Mouse (Mus musculus): ENCODE measurements around the gene Lsamp. TPM values are rescaled to one million over a fixed set of nuclear protein-coding genes. Genes with fewer than 3 reads are reported as not detected.
"Not testable (repeated sequence)": the region's sequence is repeated elsewhere in the genome, so short reads cannot be mapped to it uniquely, and the experiment has no call there.

Gene Lsamp
- polyA plus RNA-seq, 1 experiment from 2014 or later = 0.20 TPM

DNA sequence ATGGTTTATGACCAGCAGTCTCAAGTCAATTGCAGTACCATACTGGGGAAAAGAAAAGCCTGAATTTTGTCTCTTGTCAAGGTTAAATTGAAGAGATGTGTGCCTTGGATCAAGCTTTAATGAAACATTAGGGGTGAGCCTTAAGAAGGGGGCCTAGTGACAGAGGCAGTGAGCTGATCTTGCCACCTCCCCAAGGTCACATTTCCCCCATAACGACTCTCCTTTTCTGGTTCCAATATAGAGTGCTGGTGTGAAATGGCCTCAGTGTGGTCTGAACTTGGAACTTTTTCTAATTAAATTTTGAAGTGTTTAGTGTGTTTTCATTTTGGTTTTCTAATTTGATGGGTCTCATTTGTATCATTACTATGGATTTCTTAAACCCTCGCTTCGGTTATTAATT is 623.3 kb downstream of the Lsamp start:
- Histone ChIP-seq H3K4me3 (ENCODE audit: low read depth, low read length) (no peak overlapping the region), H3K4me2 (replicated peaks; ENCODE audit: low read depth, low read length) (no peak overlapping the region), H3K9me3 (ENCODE audit: low read length) (no peaks in the 10 kb centered on the region), H3K27ac (ENCODE audit: low read length) (no peak overlapping the region), H3K9ac (replicated peaks; ENCODE audit: low read depth) (no peak overlapping the region), H3K4me1 (ENCODE audit: insufficient read depth, low read depth, low read length) (no peaks in the 10 kb centered on the region), H3K27me3 (replicated peaks; ENCODE audit: insufficient read depth, low read length) (no peaks in the 10 kb centered on the region), H3K36me3 (ENCODE audit: insufficient read depth, low read length) (no peaks in the 10 kb centered on the region)
- DNase-seq (ENCODE audit: low spot score) (no peak), ATAC-seq (no peak)
- 85% methylated on average over 3 of the region's 3 CpGs for WGBS
- TF ChIP-seq EP300 (IDR thresholded peaks at IDR 0.05) = no peak
- TF ChIP-seq CTCF (IDR thresholded peaks at IDR 0.05) = no peak

DNA sequence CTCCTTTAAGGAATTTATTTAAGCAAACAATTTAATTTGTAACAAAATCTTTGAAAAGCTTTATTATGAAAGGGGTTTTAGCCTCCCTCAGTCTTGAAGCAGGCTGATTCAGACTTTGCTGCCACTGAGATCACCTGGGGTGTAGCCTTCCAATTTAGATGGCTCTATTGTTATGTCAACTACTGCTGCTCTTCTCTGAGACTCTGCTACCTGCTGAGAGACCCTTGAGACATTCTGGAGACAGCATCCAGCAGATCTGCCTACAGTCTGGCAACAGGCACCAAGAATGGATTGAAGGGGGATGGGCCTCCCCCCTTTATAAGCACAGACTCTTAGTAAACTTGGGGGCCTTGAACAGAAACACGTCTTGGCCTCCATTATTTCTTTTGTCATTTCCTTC is 632.5 kb downstream of the Lsamp start:
- not testable (repeated sequence) for H3K4me2 ChIP-seq (replicated peaks; ENCODE audit: low read depth, low read length); H3K27me3 ChIP-seq (replicated peaks; ENCODE audit: insufficient read depth, low read length); H3K4me1 ChIP-seq (ENCODE audit: insufficient read depth, low read depth, low read length); H3K27ac ChIP-seq (ENCODE audit: low read length); H3K9me3 ChIP-seq (ENCODE audit: low read length); DNase-seq (ENCODE audit: low spot score); H3K36me3 ChIP-seq (ENCODE audit: insufficient read depth, low read length); ATAC-seq; H3K9ac ChIP-seq (replicated peaks; ENCODE audit: low read depth); H3K4me3 ChIP-seq (ENCODE audit: low read depth, low read length)
- 15% methylated on average over 1 of the region's 1 CpGs for WGBS

DNA sequence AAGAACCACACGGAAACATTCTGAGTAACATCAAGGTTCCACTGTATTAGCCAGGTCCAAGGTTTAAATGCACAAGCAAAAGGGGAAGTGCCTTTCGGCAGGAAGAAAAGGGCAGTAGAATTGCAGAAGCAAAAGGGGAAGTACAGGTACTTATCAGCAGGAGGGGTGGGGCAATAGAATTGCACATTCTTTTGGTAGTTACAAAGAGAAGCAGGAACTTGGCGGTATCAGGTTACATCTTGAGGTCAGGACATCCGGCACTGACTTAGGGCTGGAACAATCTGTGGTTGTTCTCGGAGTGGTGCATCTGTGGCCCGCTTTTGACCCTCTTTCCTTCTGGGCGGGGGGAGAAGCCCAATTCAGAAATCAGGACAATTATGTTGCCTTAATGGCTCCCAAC is 636.9 kb downstream of the Lsamp start:
- H3K27me3 ChIP-seq (replicated peaks; ENCODE audit: insufficient read depth, low read length); H3K9me3 ChIP-seq (ENCODE audit: low read length); H3K36me3 ChIP-seq (ENCODE audit: insufficient read depth, low read length); H3K4me3 ChIP-seq (ENCODE audit: low read depth, low read length); H3K4me1 ChIP-seq (ENCODE audit: insufficient read depth, low read depth, low read length); H3K27ac ChIP-seq (ENCODE audit: low read length); DNase-seq (ENCODE audit: low spot score); H3K9ac ChIP-seq (replicated peaks; ENCODE audit: low read depth); ATAC-seq; H3K4me2 ChIP-seq (replicated peaks; ENCODE audit: low read depth, low read length): not testable (repeated sequence)
- 42% methylated on average over 7 of the region's 7 CpGs for WGBS

DNA sequence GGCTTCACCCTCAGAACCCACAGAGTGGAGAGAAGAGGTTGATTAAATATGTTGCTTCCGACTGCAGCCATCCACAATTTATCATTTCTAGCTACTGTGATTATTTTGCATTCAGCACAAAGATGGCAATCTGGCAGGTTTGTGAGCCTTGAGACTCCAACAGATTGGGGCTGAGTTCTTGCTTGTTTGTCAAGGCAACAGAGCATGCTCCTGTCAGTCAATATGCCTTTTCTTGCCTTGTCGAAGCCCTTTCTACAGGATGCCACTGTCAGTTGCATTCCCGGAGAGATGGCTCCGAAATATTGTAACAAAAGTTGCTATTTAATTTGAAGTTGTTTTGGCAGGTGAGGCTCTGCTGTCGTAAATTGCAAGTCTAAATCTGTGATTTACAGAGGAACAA is 643.0 kb downstream of the Lsamp start:
- TF ChIP-seq EP300 (IDR thresholded peaks at IDR 0.05) = no peak
- no peak for TF ChIP-seq CTCF (IDR thresholded peaks at IDR 0.05)
- no peak overlapping the region for H3K4me2 ChIP-seq (replicated peaks; ENCODE audit: low read depth, low read length)

DNA sequence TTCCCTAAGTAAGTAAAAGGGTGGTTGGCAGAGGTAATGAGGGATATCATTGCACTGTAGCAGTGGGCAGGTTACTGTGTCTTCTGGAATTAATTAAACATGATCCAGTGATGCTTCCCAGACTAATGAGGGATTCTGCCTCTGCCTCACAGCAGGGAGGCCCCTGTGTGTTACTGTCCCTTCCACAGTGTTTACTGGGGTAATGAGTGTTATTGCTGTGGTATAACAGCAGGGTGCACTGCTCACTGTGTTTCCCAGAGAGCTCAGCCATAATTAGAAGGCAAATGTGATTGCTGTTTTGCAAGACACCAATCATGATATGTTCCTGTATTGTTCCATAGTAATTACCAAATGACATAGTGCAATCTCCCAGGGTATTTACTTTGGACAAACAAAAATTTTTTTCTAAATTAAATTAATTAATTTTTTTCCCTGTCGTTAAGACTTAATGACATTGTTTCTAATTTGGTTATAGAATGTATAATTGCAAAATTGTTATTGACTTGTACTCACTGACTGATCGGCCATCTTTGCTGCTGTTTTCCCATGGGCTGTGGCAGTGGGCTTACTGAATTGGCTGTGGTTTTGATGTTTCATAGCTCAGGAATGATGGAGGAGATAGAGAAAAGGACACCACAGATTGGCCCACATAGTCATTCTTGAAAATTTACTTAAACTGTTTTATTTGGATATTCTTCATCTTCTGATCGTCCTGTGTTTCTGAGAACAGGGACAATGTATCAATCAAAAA is 655.6 kb downstream of the Lsamp start:
- H3K4me2 ChIP-seq (replicated peaks; ENCODE audit: low read depth, low read length) = no peak overlapping the region
- no peaks in the 10 kb centered on the region for H3K27me3 ChIP-seq (replicated peaks; ENCODE audit: insufficient read depth, low read length)
- no peaks in the 10 kb centered on the region for H3K9me3 ChIP-seq (ENCODE audit: low read length)
- H3K36me3 ChIP-seq (ENCODE audit: insufficient read depth, low read length) = no peaks in the 10 kb centered on the region
- no peak overlapping the region for H3K9ac ChIP-seq (replicated peaks; ENCODE audit: low read depth)
- DNase-seq (ENCODE audit: low spot score) = no peak
- TF ChIP-seq EP300 (IDR thresholded peaks at IDR 0.05) (no peak), CTCF (IDR thresholded peaks at IDR 0.05) (peak; percentile 21; the same call in 1 of the 2 replicates)
- WGBS = 75% methylated on average over 3 of the region's 3 CpGs
- H3K4me3 ChIP-seq (ENCODE audit: low read depth, low read length) = no peak overlapping the region
- no peak overlapping the region for H3K27ac ChIP-seq (ENCODE audit: low read length)
- H3K4me1 ChIP-seq (ENCODE audit: insufficient read depth, low read depth, low read length) = no peaks in the 10 kb centered on the region
- ATAC-seq = no peak

More for the DNA sequence above, 643.0 kb downstream of the Lsamp start:
- Histone ChIP-seq H3K27me3 (replicated peaks; ENCODE audit: insufficient read depth, low read length) (no peaks in the 10 kb centered on the region), H3K36me3 (ENCODE audit: insufficient read depth, low read length) (no peaks in the 10 kb centered on the region), H3K4me1 (ENCODE audit: insufficient read depth, low read depth, low read length) (no peaks in the 10 kb centered on the region), H3K27ac (ENCODE audit: low read length) (no peak overlapping the region), H3K4me3 (ENCODE audit: low read depth, low read length) (no peak overlapping the region), H3K9me3 (ENCODE audit: low read length) (no peaks in the 10 kb centered on the region), H3K9ac (replicated peaks; ENCODE audit: low read depth) (no peak overlapping the region)
- DNase-seq (ENCODE audit: low spot score) (no peak), ATAC-seq (no peak)
- WGBS = 77% methylated on average over 5 of the region's 5 CpGs

DNA sequence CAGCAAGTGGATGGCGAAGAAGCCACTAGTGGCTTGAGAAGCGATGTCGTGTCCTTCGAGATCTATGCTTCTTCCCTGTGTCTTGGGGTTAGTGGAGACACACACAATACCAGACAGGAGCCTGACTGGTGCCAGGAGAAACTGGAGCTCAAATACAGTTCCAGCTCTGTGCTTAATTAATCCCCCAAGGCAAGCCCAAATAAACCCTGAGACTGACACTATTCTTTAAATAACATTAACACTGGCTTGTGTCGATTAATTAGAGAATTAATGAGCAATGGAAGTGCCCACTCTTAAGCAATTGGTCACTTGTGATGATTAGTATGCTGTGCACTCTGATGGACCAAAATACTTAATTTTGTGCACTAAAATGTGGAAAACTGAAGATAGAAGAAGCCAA is 668.6 kb downstream of the Lsamp start:
- WGBS = 87% methylated on average over 5 of the region's 5 CpGs
- no peak for DNase-seq (ENCODE audit: low spot score)

DNA sequence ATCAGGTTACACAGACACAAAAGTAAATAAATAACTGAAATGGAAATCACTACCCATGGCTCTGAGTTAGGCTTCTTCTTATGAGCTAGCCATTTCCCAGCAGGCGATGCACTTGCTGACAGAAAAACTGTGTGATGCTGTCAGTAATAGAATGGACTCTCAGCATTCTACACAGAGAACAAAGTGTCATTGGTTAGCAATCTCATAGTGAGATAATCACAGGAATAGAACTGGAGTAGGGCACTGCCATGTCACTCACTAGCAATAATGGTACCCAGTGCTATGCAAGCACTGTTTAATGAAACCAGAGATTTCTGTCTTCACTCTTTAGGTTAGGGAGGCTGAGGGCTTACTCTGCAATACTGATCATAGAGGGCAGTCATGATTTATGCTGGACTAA is 669.3 kb downstream of the Lsamp start:
- no peak overlapping the region for H3K4me3 ChIP-seq (ENCODE audit: low read depth, low read length)
- TF ChIP-seq EP300 (IDR thresholded peaks at IDR 0.05) (no peak), CTCF (IDR thresholded peaks at IDR 0.05) (no peak)
- H3K4me2 ChIP-seq (replicated peaks; ENCODE audit: low read depth, low read length) = no peak overlapping the region
- no peaks in the 10 kb centered on the region for H3K9me3 ChIP-seq (ENCODE audit: low read length)
- no peaks in the 10 kb centered on the region for H3K27me3 ChIP-seq (replicated peaks; ENCODE audit: insufficient read depth, low read length)
- no peaks in the 10 kb centered on the region for H3K36me3 ChIP-seq (ENCODE audit: insufficient read depth, low read length)
- DNase-seq (ENCODE audit: low spot score) (no peak), ATAC-seq (no peak)
- no peak overlapping the region for H3K9ac ChIP-seq (replicated peaks; ENCODE audit: low read depth)
- no peak overlapping the region for H3K27ac ChIP-seq (ENCODE audit: low read length)
- 93% methylated on average over 1 of the region's 1 CpGs for WGBS
- H3K4me1 ChIP-seq (ENCODE audit: insufficient read depth, low read depth, low read length) = no peaks in the 10 kb centered on the region

More for the DNA sequence above, 668.6 kb downstream of the Lsamp start:
- no peak for ATAC-seq
- Histone ChIP-seq H3K4me2 (replicated peaks; ENCODE audit: low read depth, low read length) (no peak overlapping the region), H3K4me1 (ENCODE audit: insufficient read depth, low read depth, low read length) (no peaks in the 10 kb centered on the region), H3K27ac (ENCODE audit: low read length) (no peak overlapping the region), H3K36me3 (ENCODE audit: insufficient read depth, low read length) (no peaks in the 10 kb centered on the region), H3K4me3 (ENCODE audit: low read depth, low read length) (no peak overlapping the region), H3K9ac (replicated peaks; ENCODE audit: low read depth) (no peak overlapping the region), H3K27me3 (replicated peaks; ENCODE audit: insufficient read depth, low read length) (no peaks in the 10 kb centered on the region), H3K9me3 (ENCODE audit: low read length) (no peaks in the 10 kb centered on the region)
- TF ChIP-seq EP300 (IDR thresholded peaks at IDR 0.05) = no peak
- no peak for TF ChIP-seq CTCF (IDR thresholded peaks at IDR 0.05)
